Mouse (Mus musculus) embryo, embryonic 10 days (tissue): Measurements from ENCODE around the gene Cuedc1.

Source experiments
- DNase-seq: peaks from one replicate; pipeline ENCODE4 v3.0.0-alpha.2; 2015; ENCODE audit warnings: low spot score

Cuedc1 gene

GRCm38 (mm10) chr11:88086737-88087627 lies 10.9 kb upstream of the Cuedc1 start:
- peak; percentile 99 for DNase-seq

- no peak for DNase-seq
Observed at GRCm38 (mm10) chr11:88089150-88089549, 8.7 kb upstream of the Cuedc1 start.

- DNase-seq = no peak
Observed at GRCm38 (mm10) chr11:88090293-88090692, 7.6 kb upstream of the Cuedc1 start.

- DNase-seq = no peak
Observed at GRCm38 (mm10) chr11:88091949-88092348, 5.9 kb upstream of the Cuedc1 start.

- peak; percentile 25 for DNase-seq
Observed at GRCm38 (mm10) chr11:88097173-88097572, 685 bp upstream of the Cuedc1 start.

- peak; percentile 85 for DNase-seq
Observed at GRCm38 (mm10) chr11:88098787-88099598, 1.1 kb downstream of the Cuedc1 start.

GRCm38 (mm10) chr11:88099599-88100023 lies 1.8 kb downstream of the Cuedc1 start:
- peak; percentile 79 for DNase-seq

GRCm38 (mm10) chr11:88100170-88100569 lies 2.3 kb downstream of the Cuedc1 start:
- no peak for DNase-seq

- no peak for DNase-seq
Observed at GRCm38 (mm10) chr11:88103214-88103941, 5.5 kb downstream of the Cuedc1 start.

- DNase-seq = no peak
Observed at GRCm38 (mm10) chr11:88105494-88106291, 7.8 kb downstream of the Cuedc1 start.

GRCm38 (mm10) chr11:88106292-88106554 lies 8.4 kb downstream of the Cuedc1 start:
- no peak for DNase-seq

- no peak for DNase-seq
Observed at GRCm38 (mm10) chr11:88107365-88107764, 9.5 kb downstream of the Cuedc1 start.

GRCm38 (mm10) chr11:88110031-88110594 lies 12.3 kb downstream of the Cuedc1 start:
- DNase-seq = no peak

GRCm38 (mm10) chr11:88112078-88112477 lies 14.2 kb downstream of the Cuedc1 start:
- DNase-seq = no peak

GRCm38 (mm10) chr11:88112677-88113333 lies 14.9 kb downstream of the Cuedc1 start:
- no peak for DNase-seq

- DNase-seq = peak; percentile 58
Observed at GRCm38 (mm10) chr11:88113543-88114271, 15.8 kb downstream of the Cuedc1 start.

- peak; percentile 55 for DNase-seq
Observed at GRCm38 (mm10) chr11:88114871-88115301, 17.0 kb downstream of the Cuedc1 start.

GRCm38 (mm10) chr11:88116568-88116967 lies 18.7 kb downstream of the Cuedc1 start:
- no peak for DNase-seq

GRCm38 (mm10) chr11:88117356-88118090 lies 19.7 kb downstream of the Cuedc1 start:
- no peak for DNase-seq
